Mouse (Mus musculus) stomach, postnatal 0 days (tissue): ENCODE measurements around the gene Sept10. TPM values are rescaled to one million over a fixed set of nuclear protein-coding genes. Genes with fewer than 3 reads are reported as not detected.

Experiments used
- ATAC-seq: fragments of 200-750 bp; cut with Nextera tagmentation; 2 replicates; pipeline ENCODE4 v1.8.0; 2017; ENCODE audit not compliant: low FRiP score, low TSS enrichment
- DNase-seq: peaks from one replicate; pipeline ENCODE4 v3.0.0-alpha.2; 2016; ENCODE audit warnings: low spot score
- H3K27ac ChIP-seq: fragments of 300-500 bp; sonication (generic); replicated peaks from 2 replicates; pipeline ENCODE4 v1.5.1; 2014; ENCODE audit warnings: mild to moderate bottlenecking, control low read depth
- H3K27me3 ChIP-seq: fragments of 300-500 bp; sonication (generic); 2 replicates; pipeline ENCODE4 v1.6.1; 2014; ENCODE audit warnings: low read length; ENCODE audit not compliant: control insufficient read depth, insufficient read depth
- H3K36me3 ChIP-seq: fragments of 300-500 bp; sonication (generic); 2 replicates; pipeline ENCODE4 v1.6.1; 2014; ENCODE audit warnings: low read length, mixed read lengths; ENCODE audit not compliant: control insufficient read depth, insufficient read depth
- H3K4me1 ChIP-seq: fragments of 300-500 bp; sonication (generic); replicated peaks from 2 replicates; pipeline ENCODE4 v1.6.1; 2014; ENCODE audit warnings: antibody characterized with exemption; ENCODE audit not compliant: control insufficient read depth, insufficient read depth
- H3K4me2 ChIP-seq: fragments of 300-500 bp; sonication (generic); replicated peaks from 2 replicates; pipeline ENCODE4 v1.6.1; 2014; ENCODE audit warnings: low read depth, mild to moderate bottlenecking, control low read depth, moderate library complexity
- H3K4me3 ChIP-seq: fragments of 300-500 bp; sonication (generic); 2 replicates; pipeline ENCODE4 v1.5.1; 2014; ENCODE audit warnings: low read depth, low read length, control low read depth
- H3K9ac ChIP-seq: fragments of 300-500 bp; sonication (generic); 2 replicates; pipeline ENCODE4 v1.6.1; 2014; ENCODE audit warnings: mild to moderate bottlenecking, low read length, control low read depth, mixed read lengths
- H3K9me3 ChIP-seq: fragments of 300-500 bp; sonication (generic); 2 replicates; pipeline ENCODE4 v1.6.1; 2016; ENCODE audit warnings: low read length; ENCODE audit not compliant: control insufficient read depth
- CTCF ChIP-seq: IDR thresholded peaks from 2 replicates; pipeline ENCODE4 v1.5.1; 2016; ENCODE audit warnings: antibody characterized with exemption, low read depth, mild to moderate bottlenecking, moderate library complexity
- EP300 ChIP-seq: optimal IDR thresholded peaks from 2 replicates; pipeline ENCODE3; 2016; ENCODE audit warnings: antibody characterized with exemption
- WGBS: fragments of 180-500 bp; shearing (Covaris S2); extraction: QIAGEN DNeasy Blood & Tissue Kit; methylation state at CpG from one replicate; pipeline ENCODE4 v1.1.7; 2014; 5-methylcytosine and 5-hydroxymethylcytosine counted together
- polyA plus RNA-seq: library from polyadenylated mRNA; unstranded; fragments of >200 nt; fragmentation: Nextera tagmentation; extraction: Ambion mirVana; gene quantifications from 2 replicates; pipeline ENCODE4 v1.2.1, GENCODE M21; 2015

Sept10 gene
- polyA plus RNA-seq, 1 experiment from 2014 or later: 25.2 TPM

DNA sequence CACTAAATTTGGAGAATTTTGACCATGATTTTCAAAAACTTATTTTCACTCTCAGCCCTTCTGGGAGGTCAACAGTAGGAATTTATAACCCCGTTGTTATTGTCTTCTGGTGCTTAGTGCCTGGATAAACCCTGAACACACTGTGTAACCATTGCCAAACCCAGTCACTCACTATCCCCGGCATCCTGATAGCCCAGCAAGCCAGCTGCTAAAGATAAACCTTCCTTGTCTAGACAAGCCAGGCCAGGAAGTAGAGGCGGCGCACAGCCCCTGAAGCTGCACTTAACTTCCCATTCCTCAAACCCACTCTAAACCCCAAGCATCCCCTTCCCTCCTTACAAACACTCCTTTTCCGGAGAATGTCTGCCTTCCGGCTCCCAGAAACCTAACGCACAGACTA is 43.4 kb upstream of the Sept10 start:
- no peak overlapping the region for H3K4me2 ChIP-seq
- ATAC-seq (no peak), DNase-seq (no peak)
- TF ChIP-seq EP300: no peak
- no peak for TF ChIP-seq CTCF
- H3K4me3 ChIP-seq: no peak overlapping the region
- H3K9me3 ChIP-seq: no peaks in the 10 kb centered on the region
- no peak overlapping the region for H3K9ac ChIP-seq
- H3K27me3 ChIP-seq: no peaks in the 10 kb centered on the region
- H3K36me3 ChIP-seq: no peaks in the 10 kb centered on the region
- H3K27ac ChIP-seq: peak overlapping the region; percentile 61; the same call in 1 of the 2 replicates
- H3K4me1 ChIP-seq: 0 out of 2 replicates have a peak, but pooled peaks cover 5% of the 10 kb centered on the region
- 28% methylated on average over 7 of the region's 7 CpGs for WGBS

DNA sequence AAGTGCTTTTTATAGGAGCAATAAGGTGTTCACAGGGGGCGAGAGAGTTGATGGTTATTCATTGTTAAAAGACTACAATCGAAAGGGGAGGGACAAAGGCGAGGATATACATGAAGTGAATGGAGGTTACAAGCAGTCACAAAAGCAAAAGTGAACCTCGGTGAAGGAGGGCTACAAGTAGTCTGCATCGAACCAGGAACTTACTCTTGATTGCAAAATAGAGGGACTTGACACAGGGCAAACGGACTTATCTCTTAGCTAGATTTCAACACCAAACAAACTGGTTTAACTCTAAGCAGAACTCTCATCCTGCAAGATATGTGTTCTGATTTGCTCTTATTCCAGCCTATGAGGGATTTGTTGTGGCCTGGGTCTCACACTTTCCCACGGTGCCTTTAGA is 41.3 kb upstream of the Sept10 start:
- Histone ChIP-seq H3K27ac (no peak overlapping the region), H3K4me3 (no peak overlapping the region), H3K27me3 (no peaks in the 10 kb centered on the region), H3K4me2 (no peak overlapping the region), H3K4me1 (0 out of 2 replicates have a peak, but pooled peaks cover 5% of the 10 kb centered on the region), H3K9ac (no peak overlapping the region), H3K36me3 (no peaks in the 10 kb centered on the region), H3K9me3 (no peaks in the 10 kb centered on the region)
- TF ChIP-seq CTCF (no peak), EP300 (no peak)
- ATAC-seq (no peak), DNase-seq (no peak)
- WGBS: 67% methylated on average over 7 of the region's 7 CpGs

DNA sequence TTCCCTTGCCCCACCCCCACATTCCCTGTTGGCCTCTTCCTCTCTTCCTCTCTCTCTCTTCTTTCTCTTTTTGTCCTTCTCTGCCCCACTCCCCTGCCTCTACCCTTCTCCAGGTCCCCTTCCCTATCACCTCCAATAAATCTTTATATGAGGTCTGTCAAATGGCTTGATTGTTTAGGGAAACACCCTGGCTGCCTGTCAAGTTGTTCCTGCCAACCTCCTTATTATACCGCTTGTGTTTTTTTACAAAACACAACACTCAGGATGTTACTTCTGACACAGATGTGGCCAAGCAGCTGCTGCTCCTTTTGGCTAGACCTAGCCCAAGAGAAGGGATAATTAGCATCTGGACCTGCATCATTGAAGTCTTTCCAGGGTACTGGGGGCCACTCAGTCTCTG is 40.4 kb upstream of the Sept10 start:
- Histone ChIP-seq H3K4me1 (0 out of 2 replicates have a peak, but pooled peaks cover 5% of the 10 kb centered on the region), H3K27ac (no peak overlapping the region), H3K4me3 (no peak overlapping the region), H3K9ac (no peak overlapping the region), H3K4me2 (no peak overlapping the region), H3K36me3 (no peaks in the 10 kb centered on the region), H3K9me3 (no peaks in the 10 kb centered on the region), H3K27me3 (no peaks in the 10 kb centered on the region)
- 44% methylated on average over 1 of the region's 1 CpGs for WGBS
- ATAC-seq (no peak), DNase-seq (no peak)
- no peak for TF ChIP-seq EP300
- TF ChIP-seq CTCF: no peak

DNA sequence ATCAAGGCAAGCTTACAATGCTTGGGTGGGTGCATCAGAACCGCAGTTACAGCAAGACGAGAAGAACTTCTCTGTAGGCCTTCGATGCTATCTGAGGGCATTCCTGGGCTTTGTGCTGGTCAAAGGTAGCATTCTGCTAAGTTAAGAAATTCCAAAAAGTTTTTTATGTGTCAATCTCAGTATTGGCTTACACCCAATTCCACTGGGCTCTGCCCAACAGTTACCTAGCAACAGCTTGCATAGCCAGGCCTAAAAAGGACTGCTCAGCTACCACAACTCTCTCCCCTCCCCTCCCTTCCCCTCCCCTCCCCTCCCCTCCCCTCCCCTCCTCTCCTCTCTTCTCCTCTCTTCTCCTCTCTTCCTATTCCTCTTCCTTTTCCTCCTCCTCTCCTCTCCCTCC is 40.0 kb upstream of the Sept10 start:
- Histone ChIP-seq H3K9me3 (no peaks in the 10 kb centered on the region), H3K4me1 (0 out of 2 replicates have a peak, but pooled peaks cover 5% of the 10 kb centered on the region), H3K36me3 (no peaks in the 10 kb centered on the region), H3K27me3 (no peaks in the 10 kb centered on the region), H3K4me3 (no peak overlapping the region), H3K27ac (no peak overlapping the region), H3K9ac (no peak overlapping the region), H3K4me2 (no peak overlapping the region)
- 65% methylated on average over 3 of the region's 3 CpGs for WGBS
- ATAC-seq (no peak; the same call in 1 of the 2 replicates), DNase-seq (no peak)
- no peak for TF ChIP-seq CTCF
- TF ChIP-seq EP300: no peak

DNA sequence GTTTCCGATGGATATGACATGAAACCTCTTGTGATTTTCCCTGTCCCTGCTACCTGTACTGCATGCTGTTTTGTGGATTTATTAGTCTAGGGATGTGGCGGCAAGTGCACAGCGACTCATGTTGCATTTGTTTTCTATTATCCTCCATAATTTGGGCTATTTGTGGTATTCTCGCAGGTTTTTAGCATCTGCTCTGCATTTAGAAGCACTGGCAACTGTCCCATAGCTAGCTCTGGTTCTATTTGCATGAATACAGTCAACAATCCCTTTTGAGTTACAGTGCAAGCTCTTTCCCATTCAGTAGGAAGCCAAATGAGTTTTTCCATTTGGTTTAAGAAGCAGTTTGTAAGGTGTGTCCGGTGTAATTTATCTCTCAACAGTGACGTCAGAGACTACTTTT is 37.9 kb upstream of the Sept10 start:
- WGBS: 78% methylated on average over 6 of the region's 6 CpGs
- Histone ChIP-seq H3K27ac (no peak overlapping the region), H3K4me1 (no peaks in the 10 kb centered on the region), H3K9me3 (no peaks in the 10 kb centered on the region), H3K36me3 (no peaks in the 10 kb centered on the region), H3K27me3 (no peaks in the 10 kb centered on the region), H3K9ac (no peak overlapping the region), H3K4me3 (no peak overlapping the region), H3K4me2 (no peak overlapping the region)
- ATAC-seq (no peak), DNase-seq (no peak)
- TF ChIP-seq EP300 (no peak), CTCF (no peak)

DNA sequence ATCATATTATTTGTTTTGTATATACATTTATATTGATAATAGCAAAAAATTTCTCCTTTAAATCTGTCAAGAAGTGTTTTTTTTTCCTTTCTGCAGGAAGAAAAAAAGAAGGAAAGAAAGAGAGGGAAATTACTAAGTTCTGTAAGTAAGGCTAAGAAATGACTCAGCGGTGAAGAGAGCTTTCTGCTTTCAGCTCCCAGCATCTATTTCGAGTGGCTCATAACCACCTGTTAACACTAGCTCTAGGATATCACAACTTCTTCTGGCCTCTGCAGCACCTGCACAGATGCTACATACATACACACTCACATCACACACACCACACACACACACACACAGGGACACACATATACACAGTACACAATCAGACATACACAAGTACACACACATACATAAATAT is 34.9 kb upstream of the Sept10 start:
- DNase-seq (no peak), ATAC-seq (no peak)
- Histone ChIP-seq H3K27me3 (no peaks in the 10 kb centered on the region), H3K36me3 (no peaks in the 10 kb centered on the region), H3K4me2 (no peak overlapping the region), H3K4me1 (no peaks in the 10 kb centered on the region), H3K4me3 (no peak overlapping the region), H3K9ac (no peak overlapping the region), H3K27ac (no peak overlapping the region), H3K9me3 (no peaks in the 10 kb centered on the region)
- WGBS: 82% methylated on average over 2 of the region's 2 CpGs
- no peak for TF ChIP-seq CTCF
- TF ChIP-seq EP300: no peak
